Mouse (Mus musculus): Measurements from ENCODE around the gene Lrrfip2. TPM values are rescaled to one million over a fixed set of nuclear protein-coding genes. Genes with fewer than 3 reads are reported as not detected.
A peak's percentile ranks its signal among the peaks of the same experiment; 100 is the strongest.

The Lrrfip2 gene
- polyA plus RNA-seq, 1 experiment from 2014 or later, result 45.2 TPM

GRCm38 (mm10) chr9:111097543-111097942 lies 19.8 kb upstream of the Lrrfip2 start:
- no peak for ATAC-seq
- no peak for DNase-seq (ENCODE audit: low spot score)
- no peak overlapping the region for H3K9ac ChIP-seq (ENCODE audit: low read length)
- H3K4me2 ChIP-seq (ENCODE audit: low read length), result no peak overlapping the region
- no peak overlapping the region for H3K27ac ChIP-seq (ENCODE audit: low read depth, low read length)
- no peak overlapping the region for H3K4me3 ChIP-seq (ENCODE audit: low read depth, low read length)
- WGBS, result 69% methylated on average over 6 of the region's 6 CpGs
- H3K4me1 ChIP-seq (ENCODE audit: control insufficient read depth, insufficient read depth, low read length), result no peaks in the 10 kb centered on the region
- no peaks in the 10 kb centered on the region for H3K27me3 ChIP-seq (replicated peaks; ENCODE audit: control insufficient read depth, insufficient read depth, low read length)
- H3K9me3 ChIP-seq (replicated peaks; ENCODE audit: control insufficient read depth, low read length), result no peaks in the 10 kb centered on the region
- no peaks in the 10 kb centered on the region for H3K36me3 ChIP-seq (ENCODE audit: control insufficient read depth, insufficient read depth, low read length)

GRCm38 (mm10) chr9:111100406-111100805 lies 17.0 kb upstream of the Lrrfip2 start:
- WGBS, result 81% methylated on average over 3 of the region's 3 CpGs
- H3K4me3 ChIP-seq (ENCODE audit: low read depth, low read length), result no peak overlapping the region
- H3K36me3 ChIP-seq (ENCODE audit: control insufficient read depth, insufficient read depth, low read length), result no peaks in the 10 kb centered on the region
- H3K9ac ChIP-seq (ENCODE audit: low read length), result no peak overlapping the region
- H3K4me1 ChIP-seq (ENCODE audit: control insufficient read depth, insufficient read depth, low read length), result no peaks in the 10 kb centered on the region
- DNase-seq (ENCODE audit: low spot score) (no peak), ATAC-seq (no peak)
- H3K4me2 ChIP-seq (ENCODE audit: low read length), result no peak overlapping the region
- H3K27ac ChIP-seq (ENCODE audit: low read depth, low read length), result no peak overlapping the region
- H3K27me3 ChIP-seq (replicated peaks; ENCODE audit: control insufficient read depth, insufficient read depth, low read length), result no peaks in the 10 kb centered on the region
- H3K9me3 ChIP-seq (replicated peaks; ENCODE audit: control insufficient read depth, low read length), result no peaks in the 10 kb centered on the region

GRCm38 (mm10) chr9:111103293-111103692 lies 14.1 kb upstream of the Lrrfip2 start:
- no peak for DNase-seq (ENCODE audit: low spot score)
- Histone ChIP-seq H3K4me1 (ENCODE audit: control insufficient read depth, insufficient read depth, low read length) (no peaks in the 10 kb centered on the region), H3K36me3 (ENCODE audit: control insufficient read depth, insufficient read depth, low read length) (no peaks in the 10 kb centered on the region), H3K27ac (ENCODE audit: low read depth, low read length) (no peak overlapping the region), H3K9me3 (replicated peaks; ENCODE audit: control insufficient read depth, low read length) (no peaks in the 10 kb centered on the region), H3K4me2 (ENCODE audit: low read length) (no peak overlapping the region), H3K27me3 (replicated peaks; ENCODE audit: control insufficient read depth, insufficient read depth, low read length) (no peaks in the 10 kb centered on the region), H3K9ac (ENCODE audit: low read length) (no peak overlapping the region), H3K4me3 (ENCODE audit: low read depth, low read length) (no peak overlapping the region)
- no peak for ATAC-seq
- 84% methylated on average over 5 of the region's 5 CpGs for WGBS

GRCm38 (mm10) chr9:111103893-111104292 lies 13.5 kb upstream of the Lrrfip2 start:
- Histone ChIP-seq H3K36me3 (ENCODE audit: control insufficient read depth, insufficient read depth, low read length) (no peaks in the 10 kb centered on the region), H3K4me1 (ENCODE audit: control insufficient read depth, insufficient read depth, low read length) (no peaks in the 10 kb centered on the region), H3K9me3 (replicated peaks; ENCODE audit: control insufficient read depth, low read length) (no peaks in the 10 kb centered on the region), H3K4me3 (ENCODE audit: low read depth, low read length) (no peak overlapping the region), H3K4me2 (ENCODE audit: low read length) (no peak overlapping the region), H3K9ac (ENCODE audit: low read length) (no peak overlapping the region), H3K27me3 (replicated peaks; ENCODE audit: control insufficient read depth, insufficient read depth, low read length) (no peaks in the 10 kb centered on the region), H3K27ac (ENCODE audit: low read depth, low read length) (no peak overlapping the region)
- no peak for ATAC-seq
- no peak for DNase-seq (ENCODE audit: low spot score)
- 96% methylated on average over 5 of the region's 5 CpGs for WGBS

- Histone ChIP-seq H3K4me3 (ENCODE audit: low read depth, low read length) (no peak overlapping the region), H3K36me3 (ENCODE audit: control insufficient read depth, insufficient read depth, low read length) (no peaks in the 10 kb centered on the region), H3K27ac (ENCODE audit: low read depth, low read length) (no peak overlapping the region), H3K9me3 (replicated peaks; ENCODE audit: control insufficient read depth, low read length) (no peaks in the 10 kb centered on the region), H3K27me3 (replicated peaks; ENCODE audit: control insufficient read depth, insufficient read depth, low read length) (no peaks in the 10 kb centered on the region), H3K4me2 (ENCODE audit: low read length) (no peak overlapping the region), H3K9ac (ENCODE audit: low read length) (no peak overlapping the region), H3K4me1 (ENCODE audit: control insufficient read depth, insufficient read depth, low read length) (no peaks in the 10 kb centered on the region)
- WGBS, result 81% methylated on average over 3 of the region's 3 CpGs
- ATAC-seq, result no peak
- DNase-seq (ENCODE audit: low spot score), result no peak
These were observed 9.5 kb upstream of the Lrrfip2 start for GRCm38 (mm10) chr9:111107863-111108262.

- ATAC-seq, result peak; percentile 98
- 1% methylated on average over 51 of the region's 56 CpGs for WGBS
- Histone ChIP-seq H3K36me3 (ENCODE audit: control insufficient read depth, insufficient read depth, low read length) (no peaks in the 10 kb centered on the region), H3K4me1 (ENCODE audit: control insufficient read depth, insufficient read depth, low read length) (peaks cover 13% of the 10 kb centered on the region; the same call in 1 of the 2 replicates), H3K4me2 (ENCODE audit: low read length) (peak overlapping the region; percentile 76), H3K27ac (ENCODE audit: low read depth, low read length) (peak overlapping the region; percentile 76; the same call in 1 of the 2 replicates), H3K27me3 (replicated peaks; ENCODE audit: control insufficient read depth, insufficient read depth, low read length) (no peaks in the 10 kb centered on the region), H3K9ac (ENCODE audit: low read length) (peak overlapping the region; percentile 89), H3K4me3 (ENCODE audit: low read depth, low read length) (peak overlapping the region; percentile 93), H3K9me3 (replicated peaks; ENCODE audit: control insufficient read depth, low read length) (no peaks in the 10 kb centered on the region)
- peak; percentile 82 for DNase-seq (ENCODE audit: low spot score)
These were observed 431 bp downstream of the Lrrfip2 start for GRCm38 (mm10) chr9:111117794-111118251.

- H3K4me2 ChIP-seq (ENCODE audit: low read length), result peak overlapping the region; percentile 76
- H3K27me3 ChIP-seq (replicated peaks; ENCODE audit: control insufficient read depth, insufficient read depth, low read length), result no peaks in the 10 kb centered on the region
- peaks cover 13% of the 10 kb centered on the region; the same call in 1 of the 2 replicates for H3K4me1 ChIP-seq (ENCODE audit: control insufficient read depth, insufficient read depth, low read length)
- peak overlapping the region; percentile 76; the same call in 1 of the 2 replicates for H3K27ac ChIP-seq (ENCODE audit: low read depth, low read length)
- DNase-seq (ENCODE audit: low spot score) (peak; percentile 33), ATAC-seq (peak; percentile 90)
- no peaks in the 10 kb centered on the region for H3K36me3 ChIP-seq (ENCODE audit: control insufficient read depth, insufficient read depth, low read length)
- peak overlapping the region; percentile 89 for H3K9ac ChIP-seq (ENCODE audit: low read length)
- peak overlapping the region; percentile 93 for H3K4me3 ChIP-seq (ENCODE audit: low read depth, low read length)
- no peaks in the 10 kb centered on the region for H3K9me3 ChIP-seq (replicated peaks; ENCODE audit: control insufficient read depth, low read length)
- under 1% methylated on average over 43 of the region's 52 CpGs for WGBS
These were observed 979 bp downstream of the Lrrfip2 start for GRCm38 (mm10) chr9:111118252-111118890.

- DNase-seq (ENCODE audit: low spot score), result peak; percentile 49
- H3K36me3 ChIP-seq (ENCODE audit: control insufficient read depth, insufficient read depth, low read length), result no peaks in the 10 kb centered on the region
- WGBS, result 12% methylated on average over 17 of the region's 17 CpGs
- H3K27me3 ChIP-seq (replicated peaks; ENCODE audit: control insufficient read depth, insufficient read depth, low read length), result no peaks in the 10 kb centered on the region
- peaks cover 13% of the 10 kb centered on the region; the same call in 1 of the 2 replicates for H3K4me1 ChIP-seq (ENCODE audit: control insufficient read depth, insufficient read depth, low read length)
- peak overlapping the region; percentile 93 for H3K4me3 ChIP-seq (ENCODE audit: low read depth, low read length)
- peak overlapping the region; percentile 76 for H3K4me2 ChIP-seq (ENCODE audit: low read length)
- no peak overlapping the region for H3K27ac ChIP-seq (ENCODE audit: low read depth, low read length)
- no peaks in the 10 kb centered on the region for H3K9me3 ChIP-seq (replicated peaks; ENCODE audit: control insufficient read depth, low read length)
- no peak for ATAC-seq
- peak overlapping the region; percentile 89 for H3K9ac ChIP-seq (ENCODE audit: low read length)
These were observed 1.6 kb downstream of the Lrrfip2 start for GRCm38 (mm10) chr9:111118891-111119441.

GRCm38 (mm10) chr9:111122446-111122845 lies 5.1 kb downstream of the Lrrfip2 start:
- peaks cover 9% of the 10 kb centered on the region; the same call in 1 of the 2 replicates for H3K4me1 ChIP-seq (ENCODE audit: control insufficient read depth, insufficient read depth, low read length)
- DNase-seq (ENCODE audit: low spot score) (no peak), ATAC-seq (no peak)
- no peak overlapping the region for H3K27ac ChIP-seq (ENCODE audit: low read depth, low read length)
- H3K9ac ChIP-seq (ENCODE audit: low read length), result no peak overlapping the region
- H3K27me3 ChIP-seq (replicated peaks; ENCODE audit: control insufficient read depth, insufficient read depth, low read length), result no peaks in the 10 kb centered on the region
- H3K9me3 ChIP-seq (replicated peaks; ENCODE audit: control insufficient read depth, low read length), result no peaks in the 10 kb centered on the region
- WGBS, result 74% methylated on average over 5 of the region's 5 CpGs
- H3K4me3 ChIP-seq (ENCODE audit: low read depth, low read length), result no peak overlapping the region
- no peaks in the 10 kb centered on the region for H3K36me3 ChIP-seq (ENCODE audit: control insufficient read depth, insufficient read depth, low read length)
- no peak overlapping the region for H3K4me2 ChIP-seq (ENCODE audit: low read length)

Measured in forebrain, embryonic 14.5 days (tissue).